Mouse (Mus musculus) thymus, postnatal 10 days (tissue): ENCODE results near the gene Fam78b.

ENCODE experiments used
- DNase-seq, 2 experiments: peaks; one replicate each; pipeline ENCODE4 v3.0.0; 2021; ENCODE audit warnings: low spot score in 2 of 2

Fam78b gene

GRCm38 (mm10) chr1:167094589-167095148, 93.5 kb downstream of the Fam78b start:
- no peak for DNase-seq

GRCm38 (mm10) chr1:167098741-167099140, 97.5 kb downstream of the Fam78b start:
- DNase-seq: no peak

DNA sequence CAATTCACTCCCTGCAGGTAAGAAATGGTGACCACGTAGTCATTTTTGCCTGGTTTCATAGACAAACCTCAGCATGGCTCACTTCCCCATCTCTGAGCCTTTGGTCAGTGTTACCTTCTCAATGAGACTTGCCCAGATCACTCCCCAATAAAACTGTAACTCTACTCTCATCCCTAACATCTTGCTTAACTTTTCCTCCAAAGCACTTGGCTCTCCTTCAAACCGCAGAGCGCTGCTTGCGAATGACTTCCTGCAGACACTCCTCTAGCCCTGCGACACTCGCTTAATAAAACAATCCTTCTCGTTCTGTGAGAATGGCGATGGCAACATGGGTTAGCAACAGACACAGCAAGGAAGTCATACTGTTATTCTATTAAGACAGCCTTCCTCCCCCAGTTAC, 100.8 kb downstream of the Fam78b start:
- no peak for DNase-seq

DNA sequence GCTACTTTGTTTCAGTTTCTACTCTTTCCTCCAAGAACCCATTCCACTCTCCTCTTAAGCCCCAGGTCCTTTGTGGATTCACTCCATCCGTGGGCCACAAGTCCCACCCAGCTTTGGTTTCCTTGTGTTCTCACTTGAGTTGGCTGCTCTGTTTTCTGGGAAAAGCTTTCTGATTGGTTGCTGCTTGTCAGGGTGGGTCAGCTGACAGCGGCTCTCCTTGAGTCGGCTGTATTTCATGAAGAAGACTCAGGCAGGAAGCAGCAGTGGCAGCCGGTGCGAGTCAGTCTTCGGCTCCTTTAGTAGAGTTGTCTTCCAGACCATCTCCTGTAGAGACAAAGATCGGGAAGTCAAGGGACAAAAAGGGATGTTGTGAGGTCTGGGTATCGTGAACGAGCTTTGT, 101.3 kb downstream of the Fam78b start:
- no peak for DNase-seq

DNA sequence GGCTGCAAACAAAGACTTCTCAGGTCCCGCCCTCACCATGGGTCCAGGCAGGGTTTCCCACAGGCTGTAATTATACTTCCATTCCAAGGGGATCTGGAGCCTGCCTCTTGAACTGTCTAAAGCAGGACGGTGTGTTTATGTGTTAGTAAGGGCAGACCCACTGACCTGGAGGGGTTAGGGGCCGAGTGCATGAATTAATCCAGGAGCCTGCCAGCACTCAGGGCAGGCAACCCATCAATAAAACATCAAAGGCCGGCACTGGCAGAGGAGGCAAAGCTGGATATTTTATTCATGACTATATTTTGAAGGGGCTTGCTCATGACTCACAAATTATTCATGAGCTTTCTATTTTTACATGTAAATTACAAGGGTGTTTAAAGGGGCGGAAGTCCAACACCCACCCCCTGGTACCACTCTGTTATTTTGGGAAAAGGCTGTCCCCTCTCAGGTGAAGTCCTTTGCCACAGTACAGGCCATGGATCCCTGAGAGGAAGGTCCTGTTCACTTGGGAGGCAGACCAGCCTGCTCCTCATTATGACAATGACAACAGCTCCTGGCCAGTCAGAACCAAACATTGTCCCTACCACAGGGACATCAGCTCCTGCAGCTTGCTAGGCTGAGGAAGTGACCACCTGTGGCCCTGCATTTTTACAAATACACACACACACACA, 103.9 kb downstream of the Fam78b start:
- no peak for DNase-seq

- DNase-seq: no peak
Measured at GRCm38 (mm10) chr1:167105916-167106315, 104.7 kb downstream of the Fam78b start.

- DNase-seq: no peak
Measured at GRCm38 (mm10) chr1:167108973-167109509, 107.8 kb downstream of the Fam78b start.

DNA sequence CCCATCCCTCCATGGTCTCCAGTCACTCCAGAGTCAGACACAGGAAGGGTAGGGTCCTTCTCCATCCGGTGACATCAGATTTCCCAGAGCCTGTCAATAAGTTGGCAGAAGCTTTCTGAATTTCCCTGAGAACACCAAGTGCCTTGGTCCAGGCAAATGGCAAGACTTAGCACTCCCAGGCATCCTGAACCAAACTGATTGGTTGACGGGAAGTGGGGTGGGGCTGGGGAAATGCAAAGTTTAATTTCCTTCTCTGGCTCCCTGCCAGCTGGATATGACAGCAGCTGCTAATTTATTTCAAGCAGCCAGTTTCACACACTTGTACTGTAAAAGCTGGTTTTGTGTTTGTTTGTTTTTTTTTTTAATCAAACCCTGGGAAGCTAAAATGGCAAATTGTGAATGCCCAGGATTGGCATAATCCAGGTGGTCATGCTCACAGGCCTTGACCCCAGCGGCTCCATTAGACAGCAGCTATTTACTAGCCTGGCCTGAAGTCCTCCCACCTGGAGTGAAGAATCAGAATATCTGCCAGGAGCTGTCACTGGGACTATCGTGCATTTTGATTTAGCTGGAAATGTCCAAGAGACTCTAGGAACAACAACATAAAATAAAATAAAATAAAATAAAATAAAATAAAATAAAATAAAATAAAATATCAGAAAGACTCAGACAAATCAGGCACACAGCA, 113.3 kb downstream of the Fam78b start:
- DNase-seq: no peak

DNA sequence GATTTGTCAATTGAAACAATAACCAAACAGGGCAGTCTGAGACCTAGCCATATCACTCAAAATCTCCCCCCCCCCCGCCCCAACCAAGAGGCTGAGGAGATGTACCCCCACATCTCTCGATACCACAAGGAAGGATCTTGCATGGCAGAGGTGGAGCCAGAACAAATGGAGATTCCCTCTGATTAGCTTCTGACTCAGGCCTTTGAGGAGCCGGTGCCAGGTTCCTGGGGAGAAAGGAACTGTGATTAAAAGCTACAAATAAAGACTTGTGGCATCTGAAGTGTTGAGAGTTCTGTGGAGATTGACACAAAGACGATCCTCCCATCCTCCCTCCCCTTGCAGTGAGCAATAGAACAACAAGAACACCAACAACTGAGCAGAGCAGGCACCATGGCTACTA, 113.9 kb downstream of the Fam78b start:
- no peak for DNase-seq

GRCm38 (mm10) chr1:167116733-167117132, 115.5 kb downstream of the Fam78b start:
- no peak for DNase-seq

DNA sequence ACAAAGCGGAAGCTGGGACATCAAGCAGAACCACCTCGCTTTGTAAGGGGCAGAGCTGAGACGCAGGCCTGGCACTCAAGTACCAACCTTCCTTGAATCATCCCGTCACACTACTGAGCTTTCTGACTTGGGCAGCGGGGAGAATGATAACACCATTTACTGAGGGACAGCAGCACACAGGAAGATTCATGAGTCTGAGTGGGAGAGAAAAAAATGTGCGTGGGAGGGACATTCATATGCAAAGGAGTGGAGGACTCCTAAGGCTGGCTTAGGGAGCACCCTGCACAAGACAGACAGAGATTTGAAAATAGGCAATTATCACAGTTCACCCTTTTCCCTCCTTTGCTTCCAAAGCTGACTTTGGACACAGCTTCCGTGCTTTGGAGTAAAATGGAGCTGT, 117.8 kb downstream of the Fam78b start:
- no peak for DNase-seq

DNA sequence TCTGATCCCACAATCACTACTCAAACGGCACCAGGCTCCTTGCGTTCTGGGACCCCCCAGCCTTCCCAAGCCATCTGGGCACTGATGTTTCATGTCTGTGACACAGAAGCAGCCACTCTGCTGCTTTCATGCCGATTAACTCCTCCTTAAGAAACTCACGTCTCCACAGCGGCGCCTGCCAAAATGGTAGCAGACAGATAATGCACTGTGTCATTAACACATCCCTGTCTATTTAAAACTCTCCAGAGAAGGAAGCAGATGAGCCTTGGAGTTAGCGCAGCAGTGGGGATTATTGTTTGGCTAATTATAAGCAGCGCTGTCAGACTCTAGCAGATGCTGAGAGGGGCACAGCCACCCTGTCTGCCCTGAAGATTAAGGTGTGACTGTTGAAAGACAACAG, 118.2 kb downstream of the Fam78b start:
- no peak for DNase-seq

DNA sequence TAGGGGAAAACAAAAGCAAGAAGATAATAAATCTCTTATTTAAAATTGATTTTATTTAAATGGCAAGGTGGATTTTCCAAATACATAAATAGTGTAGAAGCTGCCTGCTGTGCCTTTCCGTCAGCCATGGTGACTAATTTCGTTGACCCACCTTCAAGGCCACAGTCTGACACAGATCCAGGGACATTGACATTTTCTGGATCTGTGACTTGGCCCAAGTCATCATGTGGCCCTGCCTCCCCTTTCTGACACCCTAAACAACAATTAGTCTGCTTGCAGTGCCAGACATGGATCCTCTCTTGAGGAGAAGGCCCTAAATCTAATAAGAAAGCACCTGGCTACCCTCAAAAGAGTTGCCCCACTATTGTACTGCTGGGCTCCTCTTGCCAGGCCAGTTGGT, 121.2 kb downstream of the Fam78b start:
- no peak for DNase-seq

DNA sequence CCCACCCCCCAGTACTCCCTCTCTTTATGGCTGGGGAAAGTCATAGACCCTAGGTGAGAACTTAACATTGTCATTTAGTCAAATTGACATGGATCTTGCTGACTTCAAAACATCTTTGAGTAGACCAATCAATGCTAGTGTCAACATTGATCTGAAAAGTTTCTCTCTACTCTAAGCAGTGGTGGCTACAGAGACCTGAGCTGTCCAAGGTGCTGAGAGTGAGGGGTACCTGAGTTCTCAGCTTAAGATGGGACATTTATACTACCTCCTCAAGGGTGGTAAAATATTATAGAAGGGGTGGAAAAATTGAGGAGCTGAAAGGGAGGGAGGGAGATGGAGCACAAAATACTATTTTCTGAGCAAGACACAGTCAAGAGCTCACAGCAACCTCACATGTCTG, 122.3 kb downstream of the Fam78b start:
- DNase-seq: no peak

- DNase-seq: no peak
Measured at GRCm38 (mm10) chr1:167125870-167126269, 124.7 kb downstream of the Fam78b start.

DNA sequence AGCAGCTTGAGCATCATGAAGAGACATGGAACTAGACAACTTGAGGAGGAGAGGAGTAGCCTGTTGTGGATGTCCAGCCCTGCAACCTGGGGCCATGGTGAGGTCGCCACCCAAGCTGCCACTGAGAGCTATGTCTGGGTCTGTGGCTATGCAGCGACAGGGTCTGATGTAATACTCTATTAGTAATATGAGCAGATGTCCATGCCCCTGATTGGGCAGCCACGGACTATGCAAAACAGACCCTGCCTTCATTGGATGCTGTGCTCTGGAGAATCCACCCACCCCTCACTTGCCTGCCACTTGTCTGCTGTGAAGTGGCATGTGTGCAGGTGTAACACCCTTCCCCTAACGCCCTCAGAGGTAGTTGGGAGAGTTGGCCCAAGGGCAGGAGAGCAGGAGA, 125.1 kb downstream of the Fam78b start:
- DNase-seq: no peak

DNA sequence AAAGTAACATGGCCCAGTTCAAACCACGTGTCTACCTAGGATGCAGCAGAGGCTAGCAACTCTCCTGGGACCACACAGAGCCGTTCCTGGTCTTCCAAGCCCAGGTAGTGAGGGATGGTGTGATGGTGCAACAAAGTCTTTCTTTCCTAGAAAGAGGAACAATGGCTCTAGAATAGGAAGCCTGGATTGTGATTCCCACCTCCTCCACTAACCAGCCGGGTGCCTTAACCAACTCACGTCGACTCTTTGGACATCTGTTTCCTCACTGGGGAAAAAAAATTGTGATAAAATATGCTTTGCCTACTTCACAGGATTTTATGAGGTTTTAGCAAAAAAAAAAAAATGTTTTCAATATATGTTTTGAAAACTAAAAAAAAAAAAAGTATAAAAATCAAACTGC, 134.5 kb downstream of the Fam78b start:
- no peak for DNase-seq
